Mouse (Mus musculus): ENCODE measurements around the gene Gpr88. TPM values are rescaled to one million over a fixed set of nuclear protein-coding genes. Genes with fewer than 3 reads are reported as not detected.

The Gpr88 gene
- polyA plus RNA-seq (2015; fragmentation: Nextera tagmentation; extraction: Ambion mirVana), result 1.1 and 1.4 TPM in 2 replicates

GRCm38 (mm10) chr3:116253077-116253531 lies at the start of gene Gpr88:
TSS of gene Gpr88 (minus strand) at chr3:116253503.
- Histone ChIP-seq H3K4me2 (replicated peaks; ENCODE audit: low read depth) (peak within 1 kb of the TSS; percentile 93), H3K9me3 (ENCODE audit: control insufficient read depth, low read length) (no peaks in the 10 kb centered on the region), H3K27me3 (ENCODE audit: control insufficient read depth, insufficient read depth, low read length) (peaks cover 11% of the 10 kb centered on the region), H3K27ac (replicated peaks) (no peak within 1 kb of the TSS), H3K4me3 (ENCODE audit: low read depth, low read length) (peak within 1 kb of the TSS; percentile 52), H3K36me3 (ENCODE audit: control insufficient read depth, insufficient read depth, low read length) (no peaks in the 10 kb centered on the region), H3K4me1 (replicated peaks; ENCODE audit: control insufficient read depth, insufficient read depth) (peaks cover 4% of the 10 kb centered on the region), H3K9ac (ENCODE audit: low read length) (peak within 1 kb of the TSS; percentile 48)
- 4% methylated on average over 9 of the region's 9 CpGs for WGBS
- TF ChIP-seq CTCF (IDR thresholded peaks at IDR 0.05; ENCODE audit: low read depth) (no peak), EP300 (optimal IDR thresholded peaks at IDR 0.05) (no peak)
- peak; percentile 75 for ATAC-seq (ENCODE audit: low FRiP score, low TSS enrichment)
- peak; percentile 64 for DNase-seq (ENCODE audit: low spot score)

GRCm38 (mm10) chr3:116302581-116302980 lies 49.3 kb upstream of the Gpr88 start:
- no peak for TF ChIP-seq EP300 (optimal IDR thresholded peaks at IDR 0.05)
- TF ChIP-seq CTCF (IDR thresholded peaks at IDR 0.05; ENCODE audit: low read depth), result no peak
- Histone ChIP-seq H3K4me3 (ENCODE audit: low read depth, low read length) (no peak overlapping the region), H3K4me1 (replicated peaks; ENCODE audit: control insufficient read depth, insufficient read depth) (no peaks in the 10 kb centered on the region), H3K36me3 (ENCODE audit: control insufficient read depth, insufficient read depth, low read length) (no peaks in the 10 kb centered on the region), H3K9ac (ENCODE audit: low read length) (no peak overlapping the region), H3K27me3 (ENCODE audit: control insufficient read depth, insufficient read depth, low read length) (no peaks in the 10 kb centered on the region), H3K4me2 (replicated peaks; ENCODE audit: low read depth) (no peak overlapping the region), H3K27ac (replicated peaks) (no peak overlapping the region), H3K9me3 (ENCODE audit: control insufficient read depth, low read length) (no peaks in the 10 kb centered on the region)
- no peak for DNase-seq (ENCODE audit: low spot score)
- WGBS, result 91% methylated on average over 7 of the region's 7 CpGs
- ATAC-seq (ENCODE audit: low FRiP score, low TSS enrichment), result no peak

- H3K4me3 ChIP-seq (ENCODE audit: low read depth, low read length), result no peak overlapping the region
- no peaks in the 10 kb centered on the region for H3K36me3 ChIP-seq (ENCODE audit: control insufficient read depth, insufficient read depth, low read length)
- TF ChIP-seq CTCF (IDR thresholded peaks at IDR 0.05; ENCODE audit: low read depth) (no peak), EP300 (optimal IDR thresholded peaks at IDR 0.05) (no peak)
- ATAC-seq (ENCODE audit: low FRiP score, low TSS enrichment), result no peak
- no peaks in the 10 kb centered on the region for H3K27me3 ChIP-seq (ENCODE audit: control insufficient read depth, insufficient read depth, low read length)
- H3K27ac ChIP-seq (replicated peaks), result no peak overlapping the region
- H3K9ac ChIP-seq (ENCODE audit: low read length), result no peak overlapping the region
- WGBS, result 47% methylated on average over 6 of the region's 6 CpGs
- no peak for DNase-seq (ENCODE audit: low spot score)
- no peak overlapping the region for H3K4me2 ChIP-seq (replicated peaks; ENCODE audit: low read depth)
- no peaks in the 10 kb centered on the region for H3K4me1 ChIP-seq (replicated peaks; ENCODE audit: control insufficient read depth, insufficient read depth)
- H3K9me3 ChIP-seq (ENCODE audit: control insufficient read depth, low read length), result no peaks in the 10 kb centered on the region
Measured at GRCm38 (mm10) chr3:116301754-116302153, 48.5 kb upstream of the Gpr88 start.

GRCm38 (mm10) chr3:116298727-116299126 lies 45.4 kb upstream of the Gpr88 start:
- Histone ChIP-seq H3K9me3 (ENCODE audit: control insufficient read depth, low read length) (no peaks in the 10 kb centered on the region), H3K36me3 (ENCODE audit: control insufficient read depth, insufficient read depth, low read length) (peaks cover 1% of the 10 kb centered on the region; the same call in 1 of the 2 replicates), H3K27me3 (ENCODE audit: control insufficient read depth, insufficient read depth, low read length) (no peaks in the 10 kb centered on the region), H3K4me1 (replicated peaks; ENCODE audit: control insufficient read depth, insufficient read depth) (no peaks in the 10 kb centered on the region), H3K9ac (ENCODE audit: low read length) (no peak overlapping the region), H3K4me2 (replicated peaks; ENCODE audit: low read depth) (no peak overlapping the region), H3K27ac (replicated peaks) (no peak overlapping the region), H3K4me3 (ENCODE audit: low read depth, low read length) (no peak overlapping the region)
- 73% methylated on average over 10 of the region's 10 CpGs for WGBS
- no peak for ATAC-seq (ENCODE audit: low FRiP score, low TSS enrichment)
- no peak for DNase-seq (ENCODE audit: low spot score)
- no peak for TF ChIP-seq CTCF (IDR thresholded peaks at IDR 0.05; ENCODE audit: low read depth)
- no peak for TF ChIP-seq EP300 (optimal IDR thresholded peaks at IDR 0.05)

- Histone ChIP-seq H3K4me1 (replicated peaks; ENCODE audit: control insufficient read depth, insufficient read depth) (no peaks in the 10 kb centered on the region), H3K27me3 (ENCODE audit: control insufficient read depth, insufficient read depth, low read length) (no peaks in the 10 kb centered on the region), H3K9ac (ENCODE audit: low read length) (no peak overlapping the region), H3K27ac (replicated peaks) (no peak overlapping the region), H3K36me3 (ENCODE audit: control insufficient read depth, insufficient read depth, low read length) (peaks cover 3% of the 10 kb centered on the region; the same call in 1 of the 2 replicates), H3K4me3 (ENCODE audit: low read depth, low read length) (no peak overlapping the region), H3K4me2 (replicated peaks; ENCODE audit: low read depth) (no peak overlapping the region), H3K9me3 (ENCODE audit: control insufficient read depth, low read length) (no peaks in the 10 kb centered on the region)
- 73% methylated on average over 8 of the region's 8 CpGs for WGBS
- ATAC-seq (ENCODE audit: low FRiP score, low TSS enrichment) (no peak), DNase-seq (ENCODE audit: low spot score) (no peak)
- TF ChIP-seq EP300 (optimal IDR thresholded peaks at IDR 0.05), result no peak
- TF ChIP-seq CTCF (IDR thresholded peaks at IDR 0.05; ENCODE audit: low read depth), result no peak
Measured at GRCm38 (mm10) chr3:116298003-116298402, 44.7 kb upstream of the Gpr88 start.

GRCm38 (mm10) chr3:116297170-116297569 lies 43.9 kb upstream of the Gpr88 start:
- TF ChIP-seq CTCF (IDR thresholded peaks at IDR 0.05; ENCODE audit: low read depth) (no peak), EP300 (optimal IDR thresholded peaks at IDR 0.05) (no peak)
- Histone ChIP-seq H3K9me3 (ENCODE audit: control insufficient read depth, low read length) (no peaks in the 10 kb centered on the region), H3K27ac (replicated peaks) (no peak overlapping the region), H3K27me3 (ENCODE audit: control insufficient read depth, insufficient read depth, low read length) (no peaks in the 10 kb centered on the region), H3K9ac (ENCODE audit: low read length) (no peak overlapping the region), H3K36me3 (ENCODE audit: control insufficient read depth, insufficient read depth, low read length) (peaks cover 3% of the 10 kb centered on the region; the same call in 1 of the 2 replicates), H3K4me2 (replicated peaks; ENCODE audit: low read depth) (no peak overlapping the region), H3K4me3 (ENCODE audit: low read depth, low read length) (no peak overlapping the region), H3K4me1 (replicated peaks; ENCODE audit: control insufficient read depth, insufficient read depth) (no peaks in the 10 kb centered on the region)
- DNase-seq (ENCODE audit: low spot score) (no peak), ATAC-seq (ENCODE audit: low FRiP score, low TSS enrichment) (no peak)
- 92% methylated on average over 7 of the region's 7 CpGs for WGBS
